Mouse (Mus musculus) layer of hippocampus, adult 9-10 months (tissue): Measurements from ENCODE around the gene Irs1.

Experiments
- DNase-seq: peaks from one replicate; pipeline ENCODE4 v3.0.0; 2022; ENCODE audit warnings: low spot score

Irs1 gene

GRCm38 (mm10) chr1:82247221-82247951 is 43.8 kb downstream of the Irs1 start:
- no peak for DNase-seq

- DNase-seq = no peak
Observed at GRCm38 (mm10) chr1:82245002-82245401, 46.2 kb downstream of the Irs1 start.

GRCm38 (mm10) chr1:82243260-82243825 is 47.9 kb downstream of the Irs1 start:
- no peak for DNase-seq

- no peak for DNase-seq
Observed at GRCm38 (mm10) chr1:82239409-82240201, 51.6 kb downstream of the Irs1 start.

DNA sequence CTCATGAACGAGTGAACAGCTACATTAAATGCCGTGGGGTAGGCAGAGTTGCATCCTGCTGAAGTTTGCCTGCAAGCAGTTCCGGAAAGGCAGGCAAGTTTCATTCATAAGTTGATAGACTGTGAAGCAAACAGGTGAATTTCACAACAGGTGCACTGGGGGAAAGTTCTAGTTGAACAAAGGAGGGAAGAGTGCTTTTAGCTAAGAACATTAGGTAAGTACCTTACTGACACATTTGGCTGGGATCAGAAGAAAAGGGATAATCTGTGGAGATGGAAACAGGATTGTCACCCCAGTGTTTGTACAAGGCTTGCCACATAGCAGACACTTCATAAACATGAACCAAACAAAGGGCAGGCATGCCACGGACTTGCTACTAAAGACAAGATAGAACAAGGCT is 53.0 kb downstream of the Irs1 start:
- no peak for DNase-seq

GRCm38 (mm10) chr1:82235455-82236104 is 55.6 kb downstream of the Irs1 start:
- DNase-seq = no peak

DNA sequence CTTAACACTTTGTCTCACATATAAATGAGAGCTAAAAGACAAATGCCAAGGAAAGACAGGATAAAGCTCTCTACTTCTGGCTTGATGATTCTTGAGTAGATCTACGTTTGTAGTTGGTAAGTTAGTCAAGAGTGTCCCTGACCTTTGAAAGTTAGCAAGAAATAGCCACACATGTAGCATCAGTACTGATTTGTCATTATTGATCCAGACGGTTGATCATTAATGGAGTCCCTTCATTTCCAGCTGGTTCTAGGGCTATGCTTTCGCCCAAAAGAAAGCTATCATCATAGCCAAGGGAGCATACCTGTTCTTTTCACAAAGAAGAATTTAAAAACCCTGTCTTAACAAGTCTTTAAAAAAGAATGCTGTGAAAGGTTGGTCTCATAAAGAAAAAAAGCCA is 56.6 kb downstream of the Irs1 start:
- DNase-seq = no peak

- no peak for DNase-seq
Observed at GRCm38 (mm10) chr1:82232812-82233211, 58.4 kb downstream of the Irs1 start, which contains the start of gene Gm9747. Gene Gm9747, plus strand, starts transcription at chr1:82233112.

DNA sequence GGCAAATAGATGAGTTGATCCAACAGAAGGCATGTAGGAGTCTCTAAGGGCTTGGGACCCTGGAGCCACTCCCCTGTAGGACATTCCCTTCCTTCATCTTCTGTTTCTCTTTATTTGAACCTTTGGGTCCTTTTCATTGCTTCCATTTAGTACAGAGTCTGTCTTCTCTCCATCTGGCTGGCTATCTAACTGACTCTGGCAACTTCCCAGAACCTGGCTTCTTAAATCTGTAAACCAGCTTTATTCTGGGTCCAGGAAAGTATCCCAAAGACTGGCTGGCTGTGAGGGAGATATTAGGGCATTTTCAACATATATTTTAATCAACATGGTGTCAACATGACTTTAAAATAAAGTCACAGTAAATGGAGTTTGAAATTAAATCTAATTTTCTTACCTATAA is 62.4 kb downstream of the Irs1 start:
- no peak for DNase-seq

- no peak for DNase-seq
Observed at GRCm38 (mm10) chr1:82223042-82223795, 68.0 kb downstream of the Irs1 start.

DNA sequence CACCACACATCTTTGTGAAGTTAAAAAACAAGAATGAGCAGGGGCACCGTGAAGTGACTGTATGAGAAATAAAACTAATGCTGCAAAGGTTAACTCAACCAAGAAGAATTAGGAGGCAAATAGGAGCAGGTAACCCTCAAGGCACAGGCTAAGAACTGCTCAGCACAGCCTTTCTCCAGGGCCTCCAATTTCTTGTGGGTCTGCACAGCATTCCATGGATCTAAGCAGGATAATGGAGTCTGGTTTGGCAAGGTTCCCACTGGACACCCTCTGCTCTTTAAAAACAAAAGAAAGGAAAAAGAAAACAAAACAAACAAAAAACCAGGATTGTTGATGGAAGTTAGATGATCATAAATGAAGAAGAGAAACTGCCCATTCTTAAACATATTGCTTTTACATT is 69.8 kb downstream of the Irs1 start:
- DNase-seq = no peak

- no peak for DNase-seq
Observed at GRCm38 (mm10) chr1:82220673-82221396, 70.4 kb downstream of the Irs1 start.

DNA sequence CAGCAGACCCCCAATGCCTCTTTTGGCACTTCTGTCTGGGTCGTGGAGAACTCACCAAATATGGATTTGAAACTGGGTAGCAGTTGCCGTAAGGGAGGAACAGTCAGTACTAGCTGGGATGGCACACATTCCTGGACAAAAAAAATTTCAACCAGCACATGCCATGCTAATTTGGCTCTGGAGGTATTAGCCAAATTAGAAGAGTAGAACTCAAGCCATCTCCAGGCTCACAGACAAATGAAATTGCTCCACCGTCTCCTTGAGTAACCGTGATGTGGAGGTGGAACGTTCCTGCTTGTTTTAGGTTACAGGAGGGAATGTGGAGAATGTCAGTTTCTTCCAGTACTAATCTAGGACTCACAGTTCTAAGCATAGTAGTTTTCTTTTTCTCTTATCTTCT is 83.7 kb downstream of the Irs1 start:
- no peak for DNase-seq

GRCm38 (mm10) chr1:82200636-82201035 is 90.6 kb downstream of the Irs1 start:
- no peak for DNase-seq

DNA sequence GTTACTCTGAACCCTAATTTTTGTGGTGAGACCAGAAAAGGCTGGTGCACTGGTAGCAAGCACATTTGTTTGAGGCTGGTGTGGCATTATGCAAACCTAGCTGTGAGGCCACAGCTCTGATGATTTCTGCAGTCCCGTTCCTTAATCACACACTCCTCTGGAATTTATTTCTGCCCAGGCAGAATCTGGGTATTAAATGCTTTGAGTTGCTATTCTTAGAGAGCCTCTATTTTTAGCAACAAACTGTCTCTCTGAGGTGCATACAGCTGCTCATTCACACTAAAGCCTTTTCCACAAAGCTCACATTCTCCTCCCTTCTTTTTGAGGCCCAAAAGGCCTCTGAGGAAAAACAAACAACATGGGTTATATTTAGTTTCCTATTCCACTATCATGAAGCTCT is 91.3 kb downstream of the Irs1 start:
- DNase-seq = no peak

- no peak for DNase-seq
Observed at GRCm38 (mm10) chr1:82191579-82191978, 99.6 kb downstream of the Irs1 start.

DNA sequence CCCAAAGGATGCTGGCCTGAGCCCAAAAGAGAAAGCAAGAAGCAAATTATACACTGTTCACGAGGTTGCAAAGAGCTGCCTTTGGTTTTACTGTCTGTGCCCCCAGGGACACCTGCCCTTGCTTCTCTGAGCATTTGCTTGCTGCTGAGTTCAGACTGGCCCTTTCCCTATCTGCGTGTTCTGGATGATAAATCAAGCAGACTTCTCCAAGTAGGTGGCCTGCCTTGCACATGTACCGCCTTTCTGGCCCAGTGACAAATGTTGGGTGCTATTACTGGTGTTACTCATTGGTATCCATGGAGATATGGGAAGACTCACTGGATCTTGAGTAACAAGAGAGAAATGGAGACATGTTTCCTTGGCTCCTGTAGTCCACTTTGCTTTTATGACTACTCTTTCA is 101.7 kb downstream of the Irs1 start:
- DNase-seq = no peak

- DNase-seq = no peak
Observed at GRCm38 (mm10) chr1:82188549-82189231, 102.5 kb downstream of the Irs1 start.

GRCm38 (mm10) chr1:82183913-82184442 is 107.2 kb downstream of the Irs1 start:
- no peak for DNase-seq
